Mouse (Mus musculus) heart, embryonic 16.5 days (tissue): ENCODE measurements around the gene Auts2. TPM values are rescaled to one million over a fixed set of nuclear protein-coding genes. Genes with fewer than 3 reads are reported as not detected.

ENCODE experiments used
- ATAC-seq: fragments of 200-750 bp; cut with Nextera tagmentation; replicated peaks from 2 replicates; pipeline ENCODE4 v1.8.0; 2017; ENCODE audit warnings: moderate number of reproducible peaks; ENCODE audit not compliant: insufficient read depth, low FRiP score; ENCODE audit errors: extremely low read depth
- H3K27ac ChIP-seq: fragments of 300-500 bp; sonication (generic); 2 replicates; pipeline ENCODE4 v1.5.1; 2014; ENCODE audit warnings: mild to moderate bottlenecking, low read length, control low read depth, moderate library complexity
- H3K27me3 ChIP-seq: fragments of 300-500 bp; sonication (generic); 2 replicates; pipeline ENCODE4 v1.6.1; 2014; ENCODE audit warnings: low read length, mixed read lengths; ENCODE audit not compliant: control insufficient read depth, insufficient read depth
- H3K36me3 ChIP-seq: fragments of 300-500 bp; sonication (generic); 2 replicates; pipeline ENCODE4 v1.6.1; 2014; ENCODE audit not compliant: control insufficient read depth, insufficient read depth
- H3K4me1 ChIP-seq: fragments of 300-500 bp; sonication (generic); 2 replicates; pipeline ENCODE4 v1.6.1; 2014; ENCODE audit warnings: low read length, mixed read lengths; ENCODE audit not compliant: control insufficient read depth, insufficient read depth
- H3K4me2 ChIP-seq: fragments of 300-500 bp; sonication (generic); 2 replicates; pipeline ENCODE4 v1.6.1; 2014; ENCODE audit warnings: low read depth, mild to moderate bottlenecking, control low read depth, low read length
- H3K4me3 ChIP-seq: fragments of 300-500 bp; sonication (generic); 2 replicates; pipeline ENCODE4 v1.5.1; 2014; ENCODE audit warnings: mild to moderate bottlenecking, control low read depth, low read length
- H3K9ac ChIP-seq: fragments of 300-500 bp; sonication (generic); 2 replicates; pipeline ENCODE4 v1.6.1; 2014; ENCODE audit warnings: low read length, control low read depth
- H3K9me3 ChIP-seq: fragments of 300-500 bp; sonication (generic); replicated peaks from 2 replicates; pipeline ENCODE4 v1.6.1; 2016; ENCODE audit warnings: low read length; ENCODE audit not compliant: control insufficient read depth
- WGBS: fragments of 180-500 bp; shearing (Covaris S2); extraction: QIAGEN DNeasy Blood & Tissue Kit; methylation state at CpG from one replicate; pipeline ENCODE4 v1.1.7; 2014; 5-methylcytosine and 5-hydroxymethylcytosine counted together
- polyA plus RNA-seq: library from polyadenylated mRNA; unstranded; fragments of >200 nt; fragmentation: Nextera tagmentation; extraction: Ambion mirVana; gene quantifications from 2 replicates; pipeline ENCODE4 v1.2.1, GENCODE M21; 2015

Auts2 gene
- polyA plus RNA-seq, 1 experiment from 2014 or later: 16.3 TPM

- Histone ChIP-seq H3K36me3 (no peaks in the 10 kb centered on the region), H3K4me2 (no peak overlapping the region), H3K9me3 (no peaks in the 10 kb centered on the region), H3K4me1 (no peaks in the 10 kb centered on the region), H3K9ac (no peak overlapping the region), H3K4me3 (no peak overlapping the region), H3K27ac (no peak overlapping the region), H3K27me3 (no peaks in the 10 kb centered on the region)
- 71% methylated on average over 5 of the region's 5 CpGs for WGBS
- ATAC-seq: no peak
Measured at GRCm38 (mm10) chr5:131946801-131947200, 596.3 kb downstream of the Auts2 start.

- H3K36me3 ChIP-seq: no peaks in the 10 kb centered on the region
- WGBS: 72% methylated on average over 2 of the region's 2 CpGs
- H3K4me2 ChIP-seq: no peak overlapping the region
- no peaks in the 10 kb centered on the region for H3K27me3 ChIP-seq
- H3K9ac ChIP-seq: no peak overlapping the region
- no peaks in the 10 kb centered on the region for H3K9me3 ChIP-seq
- H3K4me1 ChIP-seq: no peaks in the 10 kb centered on the region
- no peak for ATAC-seq
- H3K4me3 ChIP-seq: no peak overlapping the region
- H3K27ac ChIP-seq: no peak overlapping the region
Measured at GRCm38 (mm10) chr5:131944761-131945160, 598.4 kb downstream of the Auts2 start.

GRCm38 (mm10) chr5:131928696-131929095, 614.4 kb downstream of the Auts2 start:
- Histone ChIP-seq H3K4me3 (no peak overlapping the region), H3K4me2 (no peak overlapping the region), H3K9me3 (no peaks in the 10 kb centered on the region), H3K36me3 (no peaks in the 10 kb centered on the region), H3K27ac (no peak overlapping the region), H3K4me1 (peaks cover 3% of the 10 kb centered on the region; the same call in 1 of the 2 replicates), H3K9ac (no peak overlapping the region), H3K27me3 (no peaks in the 10 kb centered on the region)
- no peak for ATAC-seq
- WGBS: 60% methylated on average over 7 of the region's 7 CpGs

- no peak overlapping the region for H3K9ac ChIP-seq
- WGBS: 49% methylated on average over 4 of the region's 4 CpGs
- peaks cover 3% of the 10 kb centered on the region; the same call in 1 of the 2 replicates for H3K4me1 ChIP-seq
- no peaks in the 10 kb centered on the region; the same call in 1 of the 2 replicates for H3K27me3 ChIP-seq
- no peak overlapping the region for H3K27ac ChIP-seq
- no peak overlapping the region for H3K4me3 ChIP-seq
- H3K36me3 ChIP-seq: no peaks in the 10 kb centered on the region
- H3K4me2 ChIP-seq: no peak overlapping the region
- ATAC-seq: no peak
- no peaks in the 10 kb centered on the region for H3K9me3 ChIP-seq
Measured at GRCm38 (mm10) chr5:131922759-131923158, 620.4 kb downstream of the Auts2 start.

- no peak overlapping the region for H3K9ac ChIP-seq
- H3K36me3 ChIP-seq: no peaks in the 10 kb centered on the region
- 46% methylated on average over 5 of the region's 5 CpGs for WGBS
- H3K27me3 ChIP-seq: no peaks in the 10 kb centered on the region; the same call in 1 of the 2 replicates
- H3K4me2 ChIP-seq: no peak overlapping the region
- ATAC-seq: no peak
- H3K4me3 ChIP-seq: no peak overlapping the region
- no peak overlapping the region for H3K27ac ChIP-seq
- H3K4me1 ChIP-seq: peaks cover 3% of the 10 kb centered on the region; the same call in 1 of the 2 replicates
- H3K9me3 ChIP-seq: no peaks in the 10 kb centered on the region
Measured at GRCm38 (mm10) chr5:131922118-131922517, 621.0 kb downstream of the Auts2 start.

GRCm38 (mm10) chr5:131919983-131920777, 623.0 kb downstream of the Auts2 start:
- H3K4me2 ChIP-seq: no peak overlapping the region
- 53% methylated on average over 12 of the region's 12 CpGs for WGBS
- no peak overlapping the region for H3K27ac ChIP-seq
- H3K4me3 ChIP-seq: no peak overlapping the region
- H3K9ac ChIP-seq: no peak overlapping the region
- no peaks in the 10 kb centered on the region for H3K9me3 ChIP-seq
- H3K4me1 ChIP-seq: peaks cover 3% of the 10 kb centered on the region; the same call in 1 of the 2 replicates
- no peaks in the 10 kb centered on the region for H3K36me3 ChIP-seq
- no peaks in the 10 kb centered on the region; the same call in 1 of the 2 replicates for H3K27me3 ChIP-seq
- ATAC-seq: 0 out of 2 replicates have a peak, but pooled peaks have one; percentile 37

- Histone ChIP-seq H3K4me2 (no peak overlapping the region), H3K4me3 (no peak overlapping the region), H3K27me3 (no peaks in the 10 kb centered on the region; the same call in 1 of the 2 replicates), H3K9me3 (no peaks in the 10 kb centered on the region), H3K27ac (no peak overlapping the region), H3K36me3 (no peaks in the 10 kb centered on the region), H3K9ac (no peak overlapping the region), H3K4me1 (peaks cover 1% of the 10 kb centered on the region; the same call in 1 of the 2 replicates)
- 70% methylated on average over 12 of the region's 12 CpGs for WGBS
- ATAC-seq: no peak
Measured at GRCm38 (mm10) chr5:131916791-131917403, 626.2 kb downstream of the Auts2 start.

GRCm38 (mm10) chr5:131913562-131913961, 629.6 kb downstream of the Auts2 start:
- no peaks in the 10 kb centered on the region for H3K36me3 ChIP-seq
- no peak overlapping the region for H3K9ac ChIP-seq
- H3K9me3 ChIP-seq: no peaks in the 10 kb centered on the region
- no peaks in the 10 kb centered on the region for H3K27me3 ChIP-seq
- H3K27ac ChIP-seq: no peak overlapping the region
- no peak for ATAC-seq
- no peaks in the 10 kb centered on the region for H3K4me1 ChIP-seq
- no peak overlapping the region for H3K4me3 ChIP-seq
- WGBS: 87% methylated on average over 8 of the region's 8 CpGs
- no peak overlapping the region for H3K4me2 ChIP-seq

GRCm38 (mm10) chr5:131912983-131913382, 630.2 kb downstream of the Auts2 start:
- H3K4me1 ChIP-seq: no peaks in the 10 kb centered on the region
- no peak for ATAC-seq
- no peaks in the 10 kb centered on the region for H3K9me3 ChIP-seq
- H3K27me3 ChIP-seq: no peaks in the 10 kb centered on the region
- no peak overlapping the region for H3K4me3 ChIP-seq
- 19% methylated on average over 1 of the region's 1 CpGs for whole genome bisulfite sequencing
- no peaks in the 10 kb centered on the region for H3K36me3 ChIP-seq
- H3K4me2 ChIP-seq: no peak overlapping the region
- H3K27ac ChIP-seq: no peak overlapping the region
- no peak overlapping the region for H3K9ac ChIP-seq
